8 mouse cellular contexts compared by ENCODE assay signal in genomic region chr3:33142398-33142797, GRCm38 (mm10). TPM values are rescaled to one million over a fixed set of nuclear protein-coding genes. Genes with fewer than 3 reads are reported as not detected.
A peak's percentile ranks its signal among the peaks of the same experiment; 100 is the strongest.
DNase-seq lines count a peak whose midpoint lies in the region; ATAC-seq and TF ChIP-seq lines count a peak whose summit lies in the region.

No protein-coding gene starts in this region.

- no peak for TF ChIP-seq CTCF in E14TG2a.4 (conservative IDR thresholded peaks at IDR 0.05; ENCODE audit: low read length)
- no peak for TF ChIP-seq CTCF in embryonic fibroblast, embryonic 13.5 days (IDR thresholded peaks at IDR 0.05; ENCODE audit: borderline replicate concordance, insufficient read depth, low read length)
- TF ChIP-seq CTCF in kidney, postnatal 0 days (IDR thresholded peaks at IDR 0.05; ENCODE audit: low read depth) = no peak
- no peak for TF ChIP-seq CTCF in olfactory bulb, adult 2 months (IDR thresholded peaks at IDR 0.05; ENCODE audit: insufficient read depth, low read depth, low read length)

- no peaks in the 10 kb centered on the region for H3K36me3 ChIP-seq in erythroblast, embryonic 14.5 days (ENCODE audit: control insufficient read depth)
- H3K36me3 ChIP-seq in E14TG2a.4 (ENCODE audit: insufficient read depth, low read length) = no peaks in the 10 kb centered on the region
- no peaks in the 10 kb centered on the region for H3K36me3 ChIP-seq in kidney, postnatal 0 days (ENCODE audit: insufficient read depth, low read length)

- H3K4me1 ChIP-seq in erythroblast, embryonic 14.5 days (ENCODE audit: control insufficient read depth) = no peaks in the 10 kb centered on the region
- H3K4me1 ChIP-seq in E14TG2a.4 (replicated peaks; ENCODE audit: low read depth, low read length) = peaks cover 20% of the 10 kb centered on the region
- H3K4me1 ChIP-seq in embryonic fibroblast, embryonic 13.5 days (ENCODE audit: control insufficient read depth, insufficient read depth, low read length) = no peaks in the 10 kb centered on the region
- 0 out of 2 replicates have a peak, but pooled peaks cover 5% of the 10 kb centered on the region for H3K4me1 ChIP-seq in kidney, postnatal 0 days (replicated peaks; ENCODE audit: insufficient read depth, low read length)
- H3K4me1 ChIP-seq in olfactory bulb, adult 2 months (ENCODE audit: control insufficient read depth, insufficient read depth, low read length) = no peaks in the 10 kb centered on the region

- ATAC-seq in erythroblast, adult 5-6 weeks (replicated peaks; ENCODE audit: low FRiP score, poor library complexity, severe bottlenecking) = no peak
- no peak for ATAC-seq in kidney, postnatal 0 days (replicated peaks; ENCODE audit: low FRiP score, low read depth)

- H3K4me2 ChIP-seq in kidney, postnatal 0 days (ENCODE audit: low read length) = peak overlapping the region; percentile 71

- no peak for TF ChIP-seq POLR2A in embryonic fibroblast, embryonic 13.5 days (IDR thresholded peaks at IDR 0.05; ENCODE audit: low read depth, low read length)
- TF ChIP-seq POLR2A in olfactory bulb, adult 2 months (IDR thresholded peaks at IDR 0.05; ENCODE audit: insufficient read depth, low read depth, low read length) = no peak

- peaks cover 19% of the 10 kb centered on the region for H3K27me3 ChIP-seq in erythroblast, embryonic 14.5 days (ENCODE audit: control insufficient read depth)
- peaks cover 24% of the 10 kb centered on the region for H3K27me3 ChIP-seq in E14TG2a.4 (ENCODE audit: insufficient read depth, low read length)
- peaks cover 7% of the 10 kb centered on the region; the same call in 1 of the 2 replicates for H3K27me3 ChIP-seq in kidney, postnatal 0 days (ENCODE audit: insufficient read depth, low read length)

- no peaks in the 10 kb centered on the region for H3K9me3 ChIP-seq in erythroblast, embryonic 14.5 days (ENCODE audit: control insufficient read depth, low read length)
- H3K9me3 ChIP-seq in E14TG2a.4 (ENCODE audit: low read length) = peaks cover 11% of the 10 kb centered on the region
- no peaks in the 10 kb centered on the region for H3K9me3 ChIP-seq in kidney, postnatal 0 days (replicated peaks; ENCODE audit: low read length)

- WGBS in kidney, postnatal 0 days = 2% methylated on average over 17 of the region's 17 CpGs
- WGBS in olfactory bulb, adult 2 months = 2% methylated on average over 17 of the region's 17 CpGs

- no peak overlapping the region for H3K27ac ChIP-seq in embryonic fibroblast, embryonic 13.5 days (ENCODE audit: insufficient read depth, low read length)
- no peak overlapping the region for H3K27ac ChIP-seq in kidney, postnatal 0 days
- no peak overlapping the region for H3K27ac ChIP-seq in olfactory bulb, adult 2 months (ENCODE audit: insufficient read depth, low read depth, low read length)

- H3K4me3 ChIP-seq in erythroblast, embryonic 14.5 days (replicated peaks) = peak overlapping the region; percentile 7
- peak overlapping the region; percentile 89 for H3K4me3 ChIP-seq in E14TG2a.4 (replicated peaks; ENCODE audit: low read length)
- peak overlapping the region; percentile 29 for H3K4me3 ChIP-seq in embryonic fibroblast, embryonic 13.5 days (ENCODE audit: insufficient read depth, low read length)
- H3K4me3 ChIP-seq in kidney, postnatal 0 days (replicated peaks; ENCODE audit: low read depth, low read length) = peak overlapping the region; percentile 48
- H3K4me3 ChIP-seq in olfactory bulb, adult 2 months (ENCODE audit: insufficient read depth, low read depth, low read length) = peak overlapping the region; percentile 59

- H3K9ac ChIP-seq in kidney, postnatal 0 days (ENCODE audit: low read depth, low read length) = no peak overlapping the region

- DNase-seq in kidney, postnatal 0 days (ENCODE audit: low spot score) = peak; percentile 5
- no peak for DNase-seq in frontal cortex, adult 2 months (ENCODE audit: extremely low spot score in 1 of 2, low spot score in 1 of 2)
- no peak for DNase-seq in cerebellum, postnatal 4 days (ENCODE audit: low spot score in 2 of 2)

RNA-seq across cellular contexts. Expression of gene Pex5l, which starts 0.6 kb away (rescaled TPM):
- polyA plus RNA-seq in erythroblast, embryonic 14.5 days (2012) = not detected in 2 replicates
- not detected in 2 replicates for total RNA-seq in erythroblast, adult 5-6 weeks (2015; ENCODE audit: low replicate concordance)
- not detected in 2 replicates for total RNA-seq in erythroblast, adult 5-6 weeks (2017; ENCODE audit: low replicate concordance)
- 0.23 TPM in 1 of 2 replicates, not detected in the other for polyA plus RNA-seq in embryonic fibroblast, embryonic 13.5 days (2011; ENCODE audit: insufficient read length, low read depth, missing spikeins)
- 0.13 and 0.17 TPM in 2 replicates for polyA plus RNA-seq in kidney, postnatal 0 days (2015; fragmentation: Nextera tagmentation; extraction: Ambion mirVana)
- not detected in 2 replicates for polyA plus RNA-seq in olfactory bulb, adult 2 months (2012; ENCODE audit: insufficient read depth, insufficient read length, low replicate concordance, missing spikeins)
- polyA plus RNA-seq in frontal cortex, adult 2 months (2012; rRNA removed) = 63.8 and 77.5 TPM in 2 replicates

Comparison
In these comparisons a context has a peak if more than half of its experiments do, and no peak if none do; other contexts are left out.
1. H3K4me3 ChIP-seq: peak in every context shown above with its lines; median percentile 89 in E14TG2a.4; 59 in olfactory bulb, adult 2 months; 48 in kidney, postnatal 0 days; 29 in embryonic fibroblast, embryonic 13.5 days; 7 in erythroblast, embryonic 14.5 days.